Mouse (Mus musculus) liver, embryonic 14.5 days (tissue): ENCODE measurements around the gene Nup133. TPM values are rescaled to one million over a fixed set of nuclear protein-coding genes. Genes with fewer than 3 reads are reported as not detected.

Experiments used
- ATAC-seq: fragments of 200-750 bp; cut with Nextera tagmentation; 2 replicates; pipeline ENCODE4 v1.8.0; 2017; ENCODE audit warnings: moderate number of reproducible peaks, mild to moderate bottlenecking, moderate library complexity; ENCODE audit not compliant: insufficient read depth
- DNase-seq, 3 experiments: peaks; one replicate each; pipeline ENCODE4 v3.0.0-alpha.2; 2012 to 2013; ENCODE audit warnings: low read depth in 3 of 3, low spot score in 3 of 3
- H3K27ac ChIP-seq: fragments of 300-500 bp; sonication (generic); 2 replicates; pipeline ENCODE4 v1.5.1; 2014; ENCODE audit warnings: moderate library complexity, mild to moderate bottlenecking, control low read depth, inconsistent platforms
- H3K27me3 ChIP-seq: fragments of 300-500 bp; sonication (generic); 2 replicates; pipeline ENCODE4 v1.6.1; 2014; ENCODE audit warnings: mild to moderate bottlenecking, low read length, moderate library complexity; ENCODE audit not compliant: control insufficient read depth, insufficient read depth
- H3K36me3 ChIP-seq: fragments of 300-500 bp; sonication (generic); replicated peaks from 2 replicates; pipeline ENCODE4 v1.6.1; 2014; ENCODE audit warnings: low read depth; ENCODE audit not compliant: control insufficient read depth, insufficient read depth
- H3K4me1 ChIP-seq, 2 experiments: fragments of 200-500 bp in 1 of 2; fragments of 300-500 bp in 1 of 2; sonication (generic) in 1 of 2; replicated peaks; 2 replicates each; pipeline ENCODE4 v1.6.1; 2012 to 2014; ENCODE audit warnings: antibody characterized with exemption in 1 of 2, inconsistent platforms in 1 of 2, low read length in 1 of 2; ENCODE audit not compliant: control insufficient read depth in 2 of 2, insufficient read depth in 2 of 2
- H3K4me2 ChIP-seq: fragments of 300-500 bp; sonication (generic); 2 replicates; pipeline ENCODE4 v1.6.1; 2014; ENCODE audit warnings: low read depth, mild to moderate bottlenecking, control low read depth, moderate library complexity
- H3K4me3 ChIP-seq, 2 experiments: fragments of 200-500 bp in 1 of 2; fragments of 300-500 bp in 1 of 2; sonication (generic) in 1 of 2; 2 replicates each; pipeline ENCODE4 v1.5.1; 2012 to 2014; ENCODE audit warnings: low read depth in 2 of 2, low read length in 2 of 2, mild to moderate bottlenecking in 2 of 2, control low read depth in 1 of 2, inconsistent platforms in 1 of 2, moderate library complexity in 1 of 2; ENCODE audit not compliant: insufficient read depth in 1 of 2
- H3K9ac ChIP-seq: fragments of 300-500 bp; sonication (generic); replicated peaks from 2 replicates; pipeline ENCODE4 v1.6.1; 2014; ENCODE audit warnings: mild to moderate bottlenecking, control low read depth, moderate library complexity
- H3K9me3 ChIP-seq: fragments of 300-500 bp; sonication (generic); 2 replicates; pipeline ENCODE4 v1.6.1; 2016; ENCODE audit warnings: low read length, mixed read lengths; ENCODE audit not compliant: control insufficient read depth
- CTCF ChIP-seq: IDR thresholded peaks from 2 replicates; pipeline ENCODE4 v1.5.1; 2016; ENCODE audit warnings: antibody characterized with exemption, low read depth, control low read depth
- EP300 ChIP-seq: IDR thresholded peaks from 2 replicates; pipeline ENCODE4 v1.6.1; 2016; ENCODE audit warnings: antibody characterized with exemption, low read depth
- WGBS: fragments of 180-500 bp; shearing (Covaris S2); extraction: QIAGEN DNeasy Blood & Tissue Kit; methylation state at CpG from one replicate; pipeline ENCODE4 v1.1.7; 2014; ENCODE audit not compliant: insufficient replicate concordance; 5-methylcytosine and 5-hydroxymethylcytosine counted together
- polyA plus RNA-seq, 2 experiments: library from polyadenylated mRNA; depleted of rRNA in 1 of 2; stranded (reverse) in 1 of 2; unstranded in 1 of 2; fragments of >200 nt; fragmentation: Nextera tagmentation in 1 of 2; extraction: Ambion mirVana in 1 of 2; gene quantifications; 2 replicates each; pipeline versions ENCODE4 v1.2.1 to v1.2.3; 2012 to 2014

Gene Nup133
- polyA plus RNA-seq, 2 experiments, result 17.6 to 23.3 TPM

- no peak overlapping the region for H3K4me2 ChIP-seq
- ATAC-seq, result no peak
- no peaks in the 10 kb centered on the region for H3K9me3 ChIP-seq
- no peak overlapping the region for H3K4me3 ChIP-seq
- no peaks in the 10 kb centered on the region for H3K4me1 ChIP-seq
- 94% methylated on average over 7 of the region's 7 CpGs for WGBS
- no peak for DNase-seq
- no peak overlapping the region for H3K27ac ChIP-seq
- H3K9ac ChIP-seq, result no peak overlapping the region
- H3K27me3 ChIP-seq, result no peaks in the 10 kb centered on the region
- no peak for TF ChIP-seq EP300
- TF ChIP-seq CTCF, result no peak
- H3K36me3 ChIP-seq, result peaks cover 83% of the 10 kb centered on the region
Measured at GRCm38 (mm10) chr8:123929026-123929425, 20.0 kb downstream of the Nup133 start.

GRCm38 (mm10) chr8:123925671-123926070 is 23.4 kb downstream of the Nup133 start:
- H3K36me3 ChIP-seq, result peaks cover 84% of the 10 kb centered on the region
- ATAC-seq (no peak), DNase-seq (no peak)
- H3K27ac ChIP-seq, result no peak overlapping the region
- 79% methylated on average over 3 of the region's 3 CpGs for WGBS
- H3K9me3 ChIP-seq, result no peaks in the 10 kb centered on the region
- H3K27me3 ChIP-seq, result no peaks in the 10 kb centered on the region
- no peaks in the 10 kb centered on the region for H3K4me1 ChIP-seq
- TF ChIP-seq CTCF, result no peak
- no peak for TF ChIP-seq EP300
- H3K9ac ChIP-seq, result no peak overlapping the region
- H3K4me2 ChIP-seq, result no peak overlapping the region
- H3K4me3 ChIP-seq, result no peak overlapping the region

- H3K27ac ChIP-seq, result no peak overlapping the region
- H3K4me1 ChIP-seq, result no peaks in the 10 kb centered on the region
- no peak overlapping the region for H3K9ac ChIP-seq
- ATAC-seq, result peak; percentile 64
- H3K4me3 ChIP-seq, result no peak overlapping the region
- no peaks in the 10 kb centered on the region for H3K9me3 ChIP-seq
- DNase-seq, result peak; percentile 60 to 65 (median 63)
- peaks cover 84% of the 10 kb centered on the region for H3K36me3 ChIP-seq
- TF ChIP-seq CTCF (peak; percentile 97), EP300 (no peak)
- WGBS, result 9% methylated on average over 2 of the region's 2 CpGs
- H3K27me3 ChIP-seq, result no peaks in the 10 kb centered on the region
- no peak overlapping the region for H3K4me2 ChIP-seq
Measured at GRCm38 (mm10) chr8:123924719-123925118, 24.3 kb downstream of the Nup133 start.

- 92% methylated on average over 3 of the region's 3 CpGs for WGBS
- no peak overlapping the region for H3K4me3 ChIP-seq
- peaks cover 96% of the 10 kb centered on the region for H3K36me3 ChIP-seq
- TF ChIP-seq EP300 (no peak), CTCF (no peak)
- no peaks in the 10 kb centered on the region for H3K27me3 ChIP-seq
- no peak for DNase-seq
- ATAC-seq, result no peak
- no peak overlapping the region for H3K9ac ChIP-seq
- H3K4me1 ChIP-seq, result no peaks in the 10 kb centered on the region
- H3K27ac ChIP-seq, result no peak overlapping the region
- H3K4me2 ChIP-seq, result no peak overlapping the region
- H3K9me3 ChIP-seq, result no peaks in the 10 kb centered on the region
Measured at GRCm38 (mm10) chr8:123914635-123915034, 34.4 kb downstream of the Nup133 start.

- Histone ChIP-seq H3K9ac (no peak overlapping the region), H3K27ac (no peak overlapping the region), H3K9me3 (no peaks in the 10 kb centered on the region), H3K4me2 (no peak overlapping the region), H3K36me3 (peaks cover 86% of the 10 kb centered on the region), H3K4me1 (no peaks in the 10 kb centered on the region), H3K4me3 (no peak overlapping the region), H3K27me3 (no peaks in the 10 kb centered on the region)
- DNase-seq (no peak), ATAC-seq (no peak)
- WGBS, result 87% methylated on average over 4 of the region's 4 CpGs
- TF ChIP-seq CTCF, result no peak
- TF ChIP-seq EP300, result no peak
Measured at GRCm38 (mm10) chr8:123912265-123912664, 36.8 kb downstream of the Nup133 start.

- WGBS, result 89% methylated on average over 6 of the region's 6 CpGs
- peaks cover 82% of the 10 kb centered on the region for H3K36me3 ChIP-seq
- DNase-seq (no peak), ATAC-seq (no peak)
- no peak for TF ChIP-seq CTCF
- no peak for TF ChIP-seq EP300
- H3K4me1 ChIP-seq, result no peaks in the 10 kb centered on the region
- no peak overlapping the region for H3K4me2 ChIP-seq
- no peak overlapping the region for H3K9ac ChIP-seq
- H3K27ac ChIP-seq, result no peak overlapping the region
- no peaks in the 10 kb centered on the region for H3K9me3 ChIP-seq
- no peaks in the 10 kb centered on the region for H3K27me3 ChIP-seq
- no peak overlapping the region for H3K4me3 ChIP-seq
Measured at GRCm38 (mm10) chr8:123907604-123908003, 41.5 kb downstream of the Nup133 start.
